Mouse (Mus musculus): ENCODE data around the gene Nadk.
A peak's percentile ranks its signal among the peaks of the same experiment; 100 is the strongest.

The Nadk gene

DNA sequence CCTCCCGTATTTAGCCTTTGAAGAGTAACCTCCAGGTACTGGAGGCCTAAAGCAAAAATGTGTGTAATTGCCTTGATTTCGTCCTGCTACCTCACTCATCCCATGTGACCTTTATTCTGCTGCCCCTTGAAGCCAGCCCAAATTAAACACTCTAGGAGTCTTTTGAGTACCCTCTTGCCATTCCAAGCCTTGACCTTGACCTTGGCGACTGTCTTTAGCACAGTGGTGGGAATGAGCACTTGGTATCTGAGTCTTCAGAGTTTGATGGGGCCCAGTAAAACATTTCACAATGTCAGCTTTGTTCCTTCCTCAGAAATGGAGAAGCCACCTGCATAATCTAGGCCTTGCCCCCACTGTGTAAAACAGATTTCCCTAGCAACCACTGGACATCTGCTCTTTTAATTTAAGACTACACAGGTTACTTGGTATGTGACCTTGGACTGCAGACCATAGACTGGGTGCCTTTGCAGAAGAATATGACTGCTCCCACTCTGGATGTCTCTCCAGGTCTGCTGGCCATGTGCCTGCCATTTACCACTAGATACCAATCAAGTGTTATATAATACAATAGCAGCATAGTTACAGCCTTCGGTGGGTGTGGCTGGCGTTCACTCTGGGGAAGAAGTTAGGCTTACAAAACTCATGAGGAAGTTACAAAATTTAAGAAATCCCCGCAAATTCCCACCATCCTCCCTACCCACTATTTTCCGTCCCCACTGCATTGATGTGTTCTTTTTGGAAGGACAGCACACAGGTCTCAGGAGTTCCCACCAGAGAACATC lies at the start of gene Nadk:
Gene Nadk, plus strand, starts transcription at position 718 of the 782 bp plus-strand sequence.
- no peak for DNase-seq (ENCODE audit: low spot score)

DNA sequence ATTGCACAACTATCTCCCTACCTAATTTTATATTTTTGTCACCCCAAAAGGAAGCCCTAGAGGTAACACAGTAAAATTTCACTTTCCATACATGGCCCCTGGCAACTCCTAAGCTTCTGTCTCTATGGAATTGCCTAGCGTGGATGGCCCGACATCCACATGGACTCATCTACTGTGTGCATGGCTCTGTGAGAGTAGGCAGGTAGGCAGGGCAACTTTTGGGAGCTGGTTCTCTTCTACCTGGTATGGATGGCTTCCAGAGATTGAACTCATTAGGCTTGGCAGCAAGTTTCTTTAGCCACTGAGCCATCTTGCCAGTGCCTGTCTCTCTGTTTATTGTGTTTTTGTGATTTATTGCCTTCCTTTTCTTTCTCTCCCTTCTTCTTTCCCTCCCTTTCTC lies 47.4 kb upstream of the Nadk start:
- no peak for DNase-seq (ENCODE audit: low spot score)

DNA sequence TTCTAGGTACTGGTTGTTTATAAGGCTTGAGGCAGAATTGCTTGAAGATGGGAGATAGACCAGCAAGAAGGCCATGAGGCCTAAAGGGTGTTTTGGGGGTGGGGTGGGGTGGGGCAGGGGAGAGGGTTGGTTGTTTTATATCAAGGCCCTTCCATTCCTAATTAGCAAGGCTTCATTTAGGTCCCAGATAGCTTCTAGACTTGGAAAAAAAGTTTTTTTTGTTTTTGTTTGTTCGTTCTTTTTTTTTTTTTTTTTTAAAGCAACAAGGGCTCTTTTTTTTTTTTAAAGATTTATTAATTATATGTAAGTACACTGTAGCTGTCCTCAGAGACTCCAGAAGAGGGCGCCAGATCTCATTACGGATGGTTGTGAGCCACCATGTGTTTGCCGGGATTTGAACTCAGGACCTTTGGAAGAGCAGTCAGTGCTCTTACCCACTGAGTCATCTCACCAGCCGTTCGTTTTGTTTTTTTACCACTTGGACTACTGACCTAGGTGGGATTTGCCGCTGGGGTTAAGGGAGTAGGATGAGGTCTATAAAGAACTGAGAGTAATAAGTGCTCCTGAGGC lies 44.1 kb upstream of the Nadk start:
- no peak for DNase-seq (ENCODE audit: low spot score)

DNA sequence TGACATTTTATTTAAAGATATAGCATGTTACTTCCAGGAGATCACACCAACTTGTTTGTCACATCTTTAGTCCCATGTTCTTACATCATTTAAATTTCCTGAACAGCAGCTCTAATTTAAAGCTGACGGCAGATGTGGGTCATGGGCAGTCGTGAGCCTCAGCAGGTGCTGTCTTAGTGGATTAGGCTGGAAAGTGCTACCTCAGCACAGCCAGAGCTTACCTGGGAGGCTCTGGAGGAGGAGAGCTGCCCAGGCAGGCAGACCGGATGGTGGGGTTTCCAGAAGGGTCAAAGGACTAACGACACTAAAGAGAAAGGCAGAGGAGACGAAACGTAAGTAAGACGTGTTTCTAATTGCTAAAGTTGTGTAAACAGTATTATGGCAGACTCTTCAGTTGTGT lies 39.9 kb upstream of the Nadk start:
- DNase-seq (ENCODE audit: low spot score), result no peak

DNA sequence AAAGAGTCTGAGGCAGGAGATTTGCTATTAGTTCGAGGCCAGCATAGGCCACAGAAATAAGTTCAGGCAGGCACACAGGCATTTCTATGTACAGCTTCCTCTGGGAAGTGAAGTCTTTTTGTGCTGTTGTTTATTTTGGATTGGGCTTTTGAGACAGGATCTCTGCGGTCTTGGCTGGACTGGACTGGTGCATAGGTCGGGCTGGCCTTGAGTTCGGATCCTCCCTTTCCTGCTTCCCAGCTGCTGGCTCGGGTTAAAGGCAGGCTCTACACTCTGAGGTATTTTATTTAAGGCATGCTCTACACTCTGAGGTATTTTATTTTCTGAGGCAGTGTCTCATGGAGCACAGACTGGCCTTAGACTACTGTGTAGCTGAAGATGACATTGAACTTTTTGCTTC lies 36.4 kb upstream of the Nadk start:
- no peak for DNase-seq (ENCODE audit: low spot score)

DNA sequence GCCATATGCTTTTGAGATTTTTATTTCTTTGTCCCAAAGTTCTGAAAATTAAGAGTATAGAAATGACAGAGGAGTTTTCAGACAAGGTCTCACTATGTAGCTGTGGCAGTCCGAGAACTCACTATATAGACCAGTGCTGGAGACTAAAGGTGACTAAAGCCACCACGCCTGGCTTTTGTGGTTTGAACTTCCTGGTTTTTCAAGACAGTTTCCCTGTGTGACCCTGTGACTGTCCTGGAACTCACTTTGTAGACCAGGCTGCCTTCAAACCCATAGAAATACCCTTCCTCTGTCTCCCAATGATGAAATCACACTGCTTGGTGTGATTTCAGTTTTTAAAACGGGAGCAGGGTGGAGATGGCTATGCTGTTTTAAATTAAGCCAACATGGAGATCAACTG lies 32.9 kb upstream of the Nadk start:
- DNase-seq (ENCODE audit: low spot score), result no peak

DNA sequence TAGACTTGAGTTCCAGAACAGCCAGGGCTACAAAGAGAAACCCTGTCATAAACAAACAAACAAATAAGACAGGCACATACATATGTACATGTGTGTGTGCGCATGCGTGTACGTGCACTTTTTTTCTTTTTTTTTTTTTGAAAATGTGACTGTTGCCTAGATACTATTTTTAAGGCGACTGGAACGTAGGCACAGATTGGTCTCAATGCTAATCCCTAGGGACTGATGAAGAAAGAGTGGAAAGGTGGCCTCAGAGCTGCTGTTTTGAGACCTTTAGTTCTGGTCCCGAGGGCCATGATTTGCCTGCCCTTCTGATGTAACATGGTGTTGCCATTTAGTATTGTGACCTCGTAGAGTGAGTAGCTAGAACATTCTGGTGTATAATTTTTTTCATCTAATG lies 12.2 kb upstream of the Nadk start:
- no peak for DNase-seq (ENCODE audit: low spot score)

DNA sequence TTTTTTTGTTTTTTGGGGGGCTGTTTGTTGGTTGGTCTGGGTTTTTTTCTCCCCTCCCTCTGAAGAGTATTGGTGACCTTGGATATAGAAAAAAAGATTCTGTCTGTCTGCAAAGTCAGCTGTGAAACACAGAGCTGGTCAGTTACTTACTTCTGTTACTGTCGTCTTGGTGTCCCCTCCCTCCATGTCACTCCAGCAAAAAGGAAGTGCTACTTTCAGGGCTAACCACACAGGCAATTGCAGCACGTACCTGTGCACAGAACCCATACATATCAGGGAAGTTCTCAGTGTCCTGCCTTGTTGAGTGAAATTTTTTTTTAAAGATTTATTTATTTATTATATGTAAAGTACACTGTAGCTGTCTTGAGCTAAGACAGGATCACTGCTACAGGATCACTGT lies 11.7 kb upstream of the Nadk start:
- DNase-seq (ENCODE audit: low spot score), result no peak

DNA sequence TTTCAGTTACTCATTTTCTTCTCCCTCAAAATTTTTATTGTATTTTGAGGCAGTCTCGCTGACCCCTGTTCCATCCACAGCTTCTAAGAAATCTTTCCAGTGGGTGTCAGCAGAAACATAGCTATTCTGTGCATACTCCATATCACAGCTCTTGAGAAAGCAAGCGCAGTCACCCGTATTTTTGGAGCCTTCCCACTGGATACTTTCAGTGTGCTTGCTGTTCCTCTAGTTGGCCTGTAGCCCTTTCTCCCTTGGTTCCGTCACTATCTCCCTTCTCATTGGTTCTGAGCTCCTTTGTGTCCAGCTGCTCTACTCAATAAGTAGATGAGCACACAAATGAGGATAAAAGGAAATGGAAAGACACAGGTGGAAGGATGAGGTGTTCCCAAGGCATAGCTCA lies 11.1 kb upstream of the Nadk start:
- no peak for DNase-seq (ENCODE audit: low spot score)

DNA sequence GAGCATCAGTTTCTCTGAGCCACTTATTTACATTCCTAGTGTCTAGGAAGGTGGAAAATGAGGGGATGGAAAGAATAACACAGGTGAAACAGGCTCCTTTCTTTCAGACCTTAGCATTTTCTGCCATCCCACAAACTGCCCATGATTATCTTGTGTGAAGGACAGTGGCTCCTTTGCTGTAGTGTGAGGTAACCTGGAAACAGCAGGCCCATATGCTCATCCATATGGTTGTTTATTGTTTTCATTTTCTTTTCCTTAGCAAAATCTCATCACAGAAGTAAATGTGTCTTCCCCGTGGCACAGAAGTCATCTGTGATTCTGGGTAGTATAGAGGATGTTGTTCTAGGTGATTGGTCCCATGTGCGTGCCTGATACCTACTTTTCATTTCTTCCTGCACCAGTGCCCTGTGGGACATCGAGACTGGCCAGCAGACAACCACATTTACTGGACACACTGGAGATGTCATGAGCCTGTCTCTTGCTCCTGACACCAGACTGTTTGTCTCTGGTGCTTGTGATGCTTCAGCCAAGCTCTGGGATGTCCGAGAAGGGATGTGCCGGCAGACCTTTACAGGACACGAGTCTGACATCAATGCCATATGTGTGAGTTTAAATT lies 9.2 kb upstream of the Nadk start:
- DNase-seq (ENCODE audit: low spot score), result no peak

DNA sequence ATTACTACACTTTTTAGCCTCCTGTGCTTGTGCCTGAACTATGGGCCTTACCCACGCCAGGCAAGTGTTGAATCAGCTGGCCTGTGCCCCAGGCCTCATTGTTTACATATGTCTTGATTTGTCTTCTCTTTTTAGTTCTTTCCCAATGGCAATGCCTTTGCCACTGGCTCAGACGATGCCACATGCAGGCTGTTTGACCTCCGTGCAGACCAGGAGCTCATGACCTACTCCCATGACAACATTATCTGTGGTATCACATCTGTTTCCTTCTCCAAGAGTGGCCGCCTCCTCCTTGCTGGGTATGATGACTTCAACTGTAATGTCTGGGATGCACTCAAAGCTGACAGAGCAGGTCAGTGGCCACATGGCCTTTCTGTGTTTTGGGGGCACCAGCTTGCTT lies 7.3 kb upstream of the Nadk start:
- DNase-seq (ENCODE audit: low spot score), result no peak

DNA sequence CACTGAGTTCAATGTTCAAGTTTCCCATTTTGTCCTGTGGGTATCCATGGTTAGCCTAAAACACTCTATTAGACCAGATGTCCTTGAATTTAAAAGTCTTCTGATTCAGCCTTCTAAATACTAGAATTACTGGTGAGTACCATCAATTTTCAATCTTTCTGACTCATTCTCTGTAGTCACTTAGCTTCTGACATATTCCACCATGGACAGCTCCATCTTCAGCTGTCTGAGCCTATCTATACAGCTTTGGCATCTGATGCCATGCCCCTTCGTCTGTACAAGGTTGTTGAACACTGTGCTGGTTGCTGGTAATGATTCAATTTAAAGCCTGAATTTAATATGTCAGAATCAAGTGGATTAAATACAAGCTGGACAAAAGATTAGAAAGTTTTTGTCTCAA lies 6.7 kb upstream of the Nadk start:
- DNase-seq (ENCODE audit: low spot score), result no peak

DNA sequence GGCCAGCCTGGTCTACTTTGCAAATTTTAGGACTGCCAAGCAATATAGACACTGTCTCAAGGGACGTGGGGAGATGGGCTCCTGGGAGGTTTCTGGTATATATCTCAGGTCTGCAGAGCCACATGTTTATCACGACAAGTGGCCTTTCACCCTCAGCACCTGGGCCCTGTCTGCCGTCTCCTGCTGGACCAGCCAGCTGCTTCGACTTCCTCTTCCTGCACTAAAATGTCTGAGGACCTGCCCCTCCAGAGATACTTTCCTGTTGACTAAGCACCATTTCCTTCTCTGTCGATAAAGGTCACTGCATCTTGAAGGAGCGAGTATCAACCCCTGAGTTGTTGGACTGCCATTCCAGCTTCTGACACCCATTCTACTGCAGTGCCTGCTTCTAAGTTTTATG lies 2.7 kb upstream of the Nadk start:
- DNase-seq (ENCODE audit: low spot score), result no peak

DNA sequence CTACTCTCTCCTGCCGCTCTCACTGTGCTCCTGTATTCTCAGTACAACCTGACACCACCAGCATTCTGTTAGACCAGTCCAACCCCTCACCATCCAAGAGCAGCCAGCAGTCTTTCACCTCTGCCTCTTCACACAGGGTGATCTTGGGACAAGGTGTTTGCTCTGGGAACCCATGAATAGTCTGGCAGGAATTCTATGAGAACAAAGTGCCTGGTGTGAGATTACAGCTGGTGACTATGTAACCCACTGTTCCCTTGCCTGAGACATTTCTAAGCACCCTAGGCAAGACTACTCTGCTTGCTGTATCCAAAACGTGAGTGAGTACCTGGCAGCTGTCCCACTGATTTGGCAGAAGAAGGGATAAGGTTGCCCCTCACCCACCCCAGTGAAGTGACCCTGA lies 1.2 kb upstream of the Nadk start:
- DNase-seq (ENCODE audit: low spot score), result no peak

DNA sequence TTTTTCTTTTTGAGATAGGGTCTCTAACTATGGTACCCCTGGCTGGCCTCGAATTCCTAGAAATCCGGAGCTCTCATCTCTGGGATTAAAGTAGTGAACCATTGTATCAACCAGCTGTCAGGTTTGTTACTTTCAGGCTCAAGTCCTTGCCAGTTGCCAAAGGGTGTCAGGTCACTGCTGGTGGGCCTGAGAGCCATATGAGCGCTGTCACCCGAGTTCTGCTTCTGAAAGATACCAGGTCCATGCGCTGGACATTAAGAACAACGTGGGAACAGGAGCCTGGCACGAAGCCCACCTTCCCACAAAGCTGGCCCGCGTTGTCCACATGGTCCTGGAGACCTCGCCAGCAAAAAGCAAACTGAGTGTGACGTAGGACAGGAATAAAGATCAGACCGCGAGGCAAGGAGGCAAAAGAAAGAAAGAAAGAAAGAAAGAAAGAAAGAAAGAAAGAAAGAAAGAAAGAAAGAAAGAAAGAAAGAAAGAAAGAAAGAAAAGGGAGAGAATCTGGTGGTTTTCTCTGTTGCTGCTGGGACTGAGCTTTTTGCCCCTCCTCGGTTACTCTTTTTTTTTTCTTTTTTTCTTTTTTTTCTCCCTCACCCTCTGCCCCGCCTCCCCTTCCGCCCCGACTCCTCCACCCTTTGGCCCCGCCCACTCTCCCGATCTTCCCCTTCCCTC lies 684 bp downstream of the Nadk start:
- DNase-seq (ENCODE audit: low spot score), result peak; percentile 4

DNA sequence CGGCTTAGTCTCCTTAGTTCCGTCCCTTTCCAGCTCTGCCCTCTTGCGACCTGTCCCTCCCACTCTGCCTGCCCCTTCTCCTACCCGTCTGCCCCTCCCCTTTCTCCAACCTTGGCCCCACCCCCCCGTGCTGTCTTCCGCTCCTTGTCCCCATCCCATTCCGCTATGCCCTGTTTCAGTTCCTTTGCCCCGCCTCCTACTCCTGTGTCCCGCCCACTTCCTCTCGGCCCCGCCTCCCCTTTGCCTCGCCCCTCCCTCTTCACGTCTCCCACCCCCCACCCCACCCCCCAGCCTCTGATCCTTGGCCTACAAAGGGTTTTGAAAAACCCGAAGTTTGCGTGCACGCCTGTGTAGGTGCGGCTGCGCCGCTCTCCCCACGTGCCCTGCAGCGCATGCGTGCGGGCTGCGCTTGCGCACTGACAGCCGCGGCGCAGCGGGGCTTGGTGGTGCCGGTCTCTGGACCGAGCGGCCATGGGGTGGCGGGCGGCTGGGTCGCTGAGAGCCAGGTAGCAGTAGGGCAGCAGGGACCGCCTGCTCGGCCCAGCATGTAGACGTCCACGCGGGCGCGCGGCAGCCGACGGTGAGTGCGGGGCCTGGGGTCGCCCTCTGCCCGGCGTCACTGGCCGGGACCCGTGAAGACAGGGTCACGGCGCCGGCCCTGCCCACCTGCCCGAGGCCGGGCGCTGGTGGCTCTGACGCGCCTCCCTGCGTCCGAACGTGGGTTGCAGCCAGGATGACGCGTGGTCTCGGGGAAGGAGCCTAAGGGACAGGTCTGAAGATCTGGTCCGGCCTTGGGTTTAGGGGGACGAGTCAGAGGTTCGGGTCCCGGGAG lies 1.4 kb downstream of the Nadk start:
- DNase-seq (ENCODE audit: low spot score), result peak; percentile 97

DNA sequence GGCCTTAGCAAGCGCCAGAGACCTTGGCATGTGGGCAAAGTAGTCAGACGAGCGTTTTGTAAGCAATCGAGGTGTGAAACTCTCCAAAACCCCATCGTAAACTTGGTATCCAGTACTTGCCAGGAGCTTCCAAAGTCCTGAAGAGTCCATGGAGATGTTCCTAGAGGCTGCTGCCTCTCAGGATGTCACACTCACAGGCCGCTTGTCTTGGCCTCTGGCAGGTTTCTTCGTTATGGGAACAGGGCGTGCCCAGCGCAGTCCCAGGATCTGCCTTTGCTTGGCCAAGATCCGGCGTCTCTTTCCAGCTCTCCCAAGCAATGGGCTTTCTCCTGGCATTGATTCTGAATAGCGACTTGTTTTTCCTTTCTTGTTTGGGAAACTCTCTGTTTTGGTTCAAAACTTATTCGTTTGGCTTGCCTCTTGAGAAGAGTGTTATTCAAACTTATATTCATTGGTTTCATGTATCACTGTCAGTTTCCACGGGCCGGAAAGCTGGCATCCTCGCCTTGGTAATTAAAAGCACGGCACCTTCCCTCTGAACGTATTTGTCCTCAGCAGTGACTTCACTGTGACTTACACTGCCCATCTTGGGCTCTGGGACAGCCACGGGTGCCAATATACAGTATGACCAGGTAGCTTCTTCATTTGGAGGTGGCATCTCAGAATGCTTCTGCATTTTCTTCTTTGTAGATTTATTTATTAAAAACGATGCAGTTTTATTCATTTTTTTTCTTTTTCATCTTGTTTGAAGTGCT lies 2.3 kb downstream of the Nadk start:
- DNase-seq (ENCODE audit: low spot score), result no peak

DNA sequence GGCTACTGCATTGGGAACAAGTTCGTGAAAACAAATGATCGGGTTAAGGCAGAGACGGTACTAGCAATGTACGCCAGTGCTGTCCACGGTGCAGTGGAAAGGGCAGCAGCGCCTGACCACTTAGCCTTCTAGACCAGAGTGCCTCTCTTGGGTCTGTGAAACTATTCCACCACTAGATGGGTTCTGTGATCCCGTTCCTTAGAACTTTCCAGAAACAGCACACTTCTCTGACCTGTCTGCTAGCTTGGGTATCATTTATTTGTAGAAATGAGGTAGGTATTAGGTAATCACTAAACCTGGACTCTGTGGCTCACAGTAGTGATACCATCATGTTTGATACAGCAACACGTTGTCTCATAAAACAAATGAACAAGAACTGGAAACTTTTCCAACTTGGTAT lies 4.4 kb downstream of the Nadk start:
- no peak for DNase-seq (ENCODE audit: low spot score)

DNA sequence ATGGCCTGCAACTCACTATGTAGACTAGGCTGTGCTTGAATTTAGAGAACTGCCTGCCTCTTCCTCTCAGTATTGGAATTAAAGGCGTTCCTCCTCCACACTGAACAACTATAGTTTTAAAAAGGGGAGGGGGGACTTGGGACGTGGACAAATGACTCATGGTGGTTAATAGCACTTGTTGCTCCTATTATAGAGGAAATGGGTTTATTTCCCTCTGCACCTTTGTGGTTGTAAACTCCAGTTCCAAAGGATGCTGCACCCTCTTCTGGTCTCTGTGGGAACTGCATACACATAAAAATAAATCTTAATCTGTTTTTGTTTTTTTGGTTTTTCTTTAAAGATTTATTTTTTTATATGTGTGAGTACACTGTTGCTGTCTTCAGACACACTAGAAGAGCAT lies 6.0 kb downstream of the Nadk start:
- peak; percentile 38 for DNase-seq (ENCODE audit: low spot score)

DNA sequence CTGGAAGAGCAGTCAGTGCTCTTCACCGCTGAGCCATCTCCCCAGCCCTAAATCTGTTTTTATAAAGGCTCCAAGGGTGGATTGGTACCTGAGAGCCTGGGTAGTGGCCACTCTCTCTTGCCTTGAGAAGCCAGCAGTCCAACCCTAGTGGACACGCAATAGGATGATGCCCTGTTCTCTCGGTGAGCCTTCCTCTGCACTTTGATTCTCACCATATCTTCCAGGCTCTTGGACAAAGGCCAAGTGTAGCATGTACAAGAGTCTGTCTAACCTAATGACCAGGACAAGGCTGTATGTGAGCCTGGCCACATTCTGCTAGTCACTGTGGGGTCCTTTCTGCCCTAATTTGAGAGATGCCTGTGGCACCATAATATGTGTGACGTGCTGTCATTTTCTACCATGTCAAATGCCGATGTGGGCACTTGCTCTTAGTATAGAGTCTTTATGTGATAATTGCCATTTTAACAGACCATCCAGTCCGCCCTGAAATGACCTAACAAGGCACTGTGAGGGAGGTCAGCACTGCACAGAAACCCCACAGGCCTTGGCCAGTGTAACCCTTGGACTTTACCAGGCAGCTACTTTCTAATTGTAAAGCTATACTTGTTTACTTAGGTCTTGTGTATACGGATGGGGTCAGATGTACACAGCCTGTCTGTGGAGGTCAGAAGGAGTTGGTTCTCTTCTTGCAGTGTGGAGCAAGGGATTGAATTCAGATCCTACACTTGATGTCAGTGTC lies 6.6 kb downstream of the Nadk start:
- DNase-seq (ENCODE audit: low spot score), result no peak

DNA sequence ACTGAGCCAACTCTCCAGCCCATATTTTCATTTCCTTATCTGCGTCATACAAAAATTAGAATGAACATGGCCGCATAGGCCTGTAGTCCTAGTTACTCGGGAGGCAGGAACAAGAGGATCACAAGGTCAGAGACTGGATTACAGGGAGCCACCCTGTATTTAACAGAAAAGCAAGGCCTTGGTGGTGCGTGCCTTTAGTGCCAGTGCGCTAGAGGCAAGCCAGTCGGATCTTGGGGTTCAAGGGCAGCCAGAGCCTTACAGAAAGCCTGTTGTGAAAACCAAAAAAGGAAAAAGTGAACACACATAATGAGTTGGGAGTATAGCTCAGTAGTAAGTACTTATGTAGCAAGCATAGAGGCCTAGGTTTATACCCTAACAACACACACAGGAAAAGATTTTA lies 7.6 kb downstream of the Nadk start:
- no peak for DNase-seq (ENCODE audit: low spot score)

All from T-cell, adult 2 months (primary cell).